Mouse (Mus musculus) CH12F3 (cell line): ENCODE results near the gene Plch2.

Source experiments
- in situ Hi-C: fragments of 300-500 bp; cut with MboI; formaldehyde crosslinking; loops from 2 replicates; pipeline ENCODE4 v1.14.3; 2020; ENCODE audit warnings: low sequenced_read_pairs

Gene Plch2

DNA sequence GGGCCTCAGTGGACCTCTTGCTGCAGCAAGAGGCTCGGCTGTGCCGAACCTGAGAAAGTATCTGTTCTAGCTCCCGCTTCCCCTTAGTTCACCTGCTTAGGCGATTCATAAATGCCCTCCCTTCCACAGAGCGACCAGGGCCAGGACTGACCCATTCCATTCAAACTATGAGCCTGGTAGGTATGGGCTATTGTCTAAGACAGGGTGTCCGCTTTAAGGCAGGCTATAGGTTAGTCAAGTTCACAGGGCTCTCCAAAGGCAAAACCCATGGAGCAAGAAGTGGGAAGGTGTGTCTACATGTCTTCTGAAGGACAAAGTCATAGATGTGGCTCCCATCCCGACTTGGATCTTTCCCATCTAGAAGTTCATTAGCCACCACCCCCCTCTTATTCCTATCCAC, 93.9 kb downstream of the Plch2 start:
- in situ Hi-C loops: loop anchor here (25.0 kb wide), 1 partner anchor 100 kb away; the partner anchor contains the start of genes Pex10 and Plch2

DNA sequence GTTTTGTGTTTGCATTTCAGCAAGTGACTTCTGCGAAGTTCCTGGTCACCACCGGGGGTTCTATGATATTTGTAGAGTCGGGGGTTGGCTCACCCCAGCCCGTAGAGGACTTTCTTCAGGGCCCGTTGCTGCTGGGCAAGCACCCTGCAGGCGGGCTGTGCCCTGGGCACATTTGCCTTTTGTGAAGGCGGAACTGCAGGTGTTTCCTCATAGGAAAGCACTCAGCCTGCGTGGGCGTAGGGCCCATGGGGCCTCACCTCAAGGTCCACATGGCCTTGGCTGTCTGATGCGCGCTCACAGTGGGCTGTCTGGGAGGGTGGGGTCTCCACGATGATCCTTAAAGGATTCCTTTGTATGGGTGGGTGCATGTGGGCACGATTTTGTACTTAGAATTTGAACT, 94.7 kb downstream of the Plch2 start:
- in situ Hi-C loops: loop anchor here (25.0 kb wide), 1 partner anchor 100 kb away; the partner anchor contains the start of genes Pex10 and Plch2

DNA sequence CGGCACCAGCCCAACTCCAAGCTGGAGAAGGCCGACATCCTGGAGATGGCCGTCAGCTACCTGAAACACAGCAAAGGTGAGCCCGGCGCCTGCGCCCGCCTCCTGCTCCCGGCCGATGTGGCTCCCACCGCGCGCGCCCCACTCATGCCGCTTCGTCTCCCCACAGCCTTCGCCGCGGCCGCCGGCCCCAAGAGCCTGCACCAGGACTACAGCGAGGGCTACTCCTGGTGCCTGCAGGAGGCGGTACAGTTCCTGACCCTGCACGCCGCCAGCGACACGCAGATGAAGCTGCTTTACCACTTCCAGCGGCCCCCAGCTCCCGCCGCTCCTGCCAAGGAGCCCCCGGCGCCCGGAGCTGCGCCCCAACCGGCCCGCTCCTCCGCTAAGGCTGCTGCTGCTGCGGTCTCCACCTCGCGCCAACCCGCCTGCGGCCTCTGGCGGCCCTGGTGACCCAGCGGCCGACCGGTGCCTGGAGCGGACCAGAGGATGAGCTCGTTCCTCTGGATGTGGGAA, 95.3 kb downstream of the Plch2 start:
- in situ Hi-C loops: loop anchor here (25.0 kb wide), 1 partner anchor 101 kb away; the partner anchor contains the start of genes Pex10 and Plch2

DNA sequence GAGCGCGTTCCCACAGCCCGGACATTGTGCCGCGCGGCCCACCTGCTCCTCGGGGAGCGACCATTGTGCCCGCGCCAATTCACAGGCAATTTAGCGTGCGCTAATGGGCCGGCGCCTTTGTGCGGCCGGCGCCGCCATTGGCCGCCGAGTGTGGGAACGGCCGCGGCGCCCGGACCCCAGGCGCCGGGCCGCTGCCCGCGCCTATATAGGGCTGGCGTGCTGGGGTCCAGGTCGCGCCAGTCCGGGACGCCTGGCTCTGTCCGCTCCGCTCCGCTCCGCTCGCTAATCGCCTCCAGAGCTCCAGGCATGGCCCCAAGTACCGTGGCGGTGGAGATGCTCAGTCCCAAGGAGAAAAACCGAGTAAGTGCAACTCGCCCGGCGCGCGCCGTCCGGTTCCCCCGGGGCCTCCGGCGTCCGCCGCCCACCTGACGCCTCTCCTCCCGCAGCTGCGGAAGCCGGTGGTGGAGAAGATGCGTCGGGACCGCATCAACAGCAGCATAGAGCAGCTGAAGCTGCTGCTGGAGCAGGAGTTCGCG, 95.8 kb downstream of the Plch2 start, which contains the start of gene Hes5:
TSS of gene Hes5 (plus strand) at position 234 of the 536 bp plus-strand sequence.
- in situ Hi-C loops: loop anchor here (25.0 kb wide), 1 partner anchor 102 kb away; the partner anchor contains the start of genes Pex10 and Plch2

DNA sequence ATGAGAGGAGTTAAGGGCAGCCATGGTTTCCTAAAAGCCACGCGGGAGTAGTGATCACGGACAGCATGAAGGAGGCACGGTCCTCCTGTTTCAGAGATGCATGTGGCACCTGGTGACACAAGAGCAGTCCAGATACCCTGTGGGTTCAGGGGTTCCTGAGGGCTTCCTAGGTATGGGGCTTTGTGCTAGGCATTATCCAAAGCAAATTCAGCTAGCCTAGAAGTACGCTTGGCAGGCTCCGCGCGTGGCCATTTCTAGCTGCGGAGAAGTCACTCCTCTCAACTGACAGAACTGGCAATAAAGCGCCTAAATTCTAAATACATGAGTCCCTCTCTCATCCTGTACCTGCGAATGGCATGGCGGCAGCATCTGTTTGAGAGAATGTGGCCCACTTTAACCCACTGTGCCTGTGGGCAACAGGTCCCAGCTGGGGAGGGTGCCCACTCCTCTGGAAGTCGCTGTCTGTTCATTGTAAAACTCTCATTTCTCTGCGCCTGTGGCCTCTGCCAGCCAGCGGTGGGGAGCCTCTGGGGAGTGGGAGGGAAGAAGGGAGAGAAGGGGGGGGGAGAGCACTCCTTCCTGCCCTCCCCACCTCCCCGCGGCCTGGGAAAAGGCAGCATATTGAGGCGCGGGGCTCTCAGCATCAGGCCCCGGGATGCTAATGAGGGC, 96.4 kb downstream of the Plch2 start:
- in situ Hi-C loops: loop anchor here (25.0 kb wide), 1 partner anchor 102 kb away; the partner anchor contains the start of genes Pex10 and Plch2

DNA sequence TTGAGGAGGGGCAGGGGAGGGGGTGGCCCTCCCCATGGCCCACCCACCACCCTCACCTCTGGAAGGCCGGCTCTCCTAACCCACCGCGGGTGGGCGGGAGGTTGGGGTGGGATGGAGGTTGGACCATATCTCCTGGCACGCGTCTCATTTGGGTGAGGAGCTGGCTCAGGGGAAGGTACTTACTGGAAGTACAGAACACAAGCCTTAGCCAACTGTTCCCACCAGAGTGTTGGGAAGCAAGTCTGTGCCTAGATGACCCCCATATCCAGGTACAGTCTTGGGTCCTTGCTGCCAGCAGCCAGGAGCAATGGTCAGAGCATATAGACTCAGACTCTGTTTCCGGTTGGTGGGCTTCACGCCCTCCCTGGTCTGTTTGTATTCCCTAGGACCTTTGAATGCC, 98.0 kb downstream of the Plch2 start:
- in situ Hi-C loops: loop anchor here (25.0 kb wide), 1 partner anchor 104 kb away; the partner anchor contains the start of genes Pex10 and Plch2

DNA sequence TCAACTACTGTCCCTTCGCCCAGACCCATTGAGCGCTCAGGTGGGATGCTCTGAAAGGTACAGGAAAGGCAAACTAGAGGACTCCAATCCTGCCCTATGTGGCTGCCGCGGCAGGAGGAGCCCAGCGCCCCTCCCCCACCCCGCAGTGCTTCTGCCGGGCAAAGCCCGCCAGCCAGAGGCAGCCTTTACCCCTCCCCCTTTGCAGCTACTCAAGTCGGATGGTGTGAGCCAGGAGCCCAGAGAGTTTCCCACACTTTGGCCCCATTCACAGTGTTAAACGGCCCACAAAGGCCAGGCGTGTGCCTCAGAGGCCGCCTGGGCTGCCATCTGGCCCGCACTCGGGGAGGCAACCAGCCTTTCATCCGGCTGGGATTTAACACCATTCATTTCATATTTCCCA, 98.4 kb downstream of the Plch2 start:
- in situ Hi-C loops: loop anchor here (25.0 kb wide), 1 partner anchor 104 kb away; the partner anchor contains the start of genes Pex10 and Plch2

DNA sequence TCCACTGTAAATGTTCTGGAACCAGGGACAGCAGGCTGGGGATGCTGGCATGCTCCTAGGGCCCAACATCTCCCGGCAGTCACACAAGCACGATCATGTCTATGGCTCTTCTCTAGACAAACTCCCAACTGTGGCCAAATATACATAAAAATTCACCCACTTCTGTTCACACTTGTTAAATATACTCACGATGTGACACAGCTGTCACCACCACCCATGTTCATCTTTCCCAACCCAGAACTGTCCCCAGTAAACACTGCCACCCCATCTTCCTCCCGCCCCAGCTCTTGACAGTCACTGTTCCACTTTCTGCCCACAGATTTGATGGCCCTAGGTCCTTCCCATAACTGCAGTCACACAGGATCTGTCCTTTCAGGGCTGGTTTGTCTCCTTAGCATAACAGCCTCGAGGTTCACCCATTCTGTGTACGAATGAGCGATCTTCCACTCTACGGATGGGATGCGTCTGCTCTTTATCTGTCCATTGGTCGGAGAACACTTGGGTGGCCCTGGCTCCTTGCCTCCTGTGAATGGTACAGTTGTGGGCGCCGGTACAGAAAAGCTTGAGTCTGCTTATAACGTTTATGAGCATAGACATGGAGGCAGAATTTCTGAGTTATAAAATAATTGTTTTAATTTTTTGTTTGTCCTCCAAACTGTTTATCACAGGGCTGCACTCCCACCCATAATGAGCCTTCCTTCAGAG, 99.1 kb downstream of the Plch2 start:
- in situ Hi-C loops: loop anchor here (25.0 kb wide), 1 partner anchor 105 kb away; the partner anchor contains the start of genes Pex10 and Plch2

DNA sequence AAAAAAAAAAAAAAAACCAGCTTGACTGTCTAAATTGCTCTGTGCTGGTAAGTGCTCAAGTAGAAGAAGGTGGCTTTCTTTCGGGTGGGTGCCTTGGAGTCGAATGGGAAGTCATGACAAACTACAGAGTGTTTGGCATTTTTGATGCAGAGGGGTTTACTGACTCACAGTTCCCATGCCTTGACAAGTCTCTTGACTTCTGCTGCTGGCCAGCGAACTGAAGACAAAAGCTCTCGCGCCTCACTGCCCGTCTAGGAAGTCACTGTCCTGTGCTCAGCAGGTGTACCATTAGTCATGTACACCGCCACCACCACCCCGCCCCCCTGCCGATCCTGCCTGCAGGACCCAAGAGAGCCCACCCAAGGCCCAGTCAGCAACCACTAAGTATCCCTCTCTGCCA, 100.0 kb downstream of the Plch2 start:
- in situ Hi-C loops: loop anchor here (25.0 kb wide), 1 partner anchor 106 kb away; the partner anchor contains the start of genes Pex10 and Plch2

DNA sequence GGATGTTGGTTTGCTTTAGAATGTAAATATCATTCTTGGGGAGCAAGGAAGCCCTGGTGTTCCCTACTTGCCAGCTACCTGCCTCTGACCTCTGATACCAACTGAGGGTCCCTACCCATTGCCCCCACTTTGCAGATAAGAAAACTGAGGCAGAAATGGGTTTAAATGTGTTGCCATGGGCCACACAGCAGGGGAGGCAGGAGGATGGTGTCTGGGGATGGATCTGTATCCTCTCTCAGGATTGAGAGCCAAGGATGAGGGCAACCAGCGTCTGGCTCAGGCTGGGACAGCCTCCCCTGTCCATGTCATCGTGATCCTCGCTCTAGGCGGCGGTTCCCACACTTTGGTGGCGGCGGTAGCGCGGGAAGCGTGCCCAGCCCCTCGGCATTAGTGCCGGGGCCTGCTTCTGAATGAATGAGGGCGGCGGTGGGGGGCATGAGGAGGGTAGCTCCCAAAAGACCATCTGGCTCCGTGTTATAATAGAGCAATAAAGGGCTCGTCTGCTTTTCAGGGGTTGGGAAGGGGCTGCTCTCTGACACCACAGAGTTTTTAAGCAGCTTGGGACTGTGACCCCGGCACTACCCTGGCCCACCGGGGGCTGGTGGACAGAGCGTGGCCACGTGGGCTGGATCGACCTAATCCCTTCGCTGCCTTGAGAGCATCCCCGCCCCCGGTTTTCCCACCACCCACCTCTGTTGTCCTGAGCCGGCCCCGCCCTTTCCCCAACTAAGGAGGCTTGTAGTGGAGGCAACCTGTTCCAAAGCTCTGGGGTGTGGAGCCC, 103.9 kb downstream of the Plch2 start:
- in situ Hi-C loops: loop anchor here (25.0 kb wide), 1 partner anchor 110 kb away; the partner anchor contains the start of genes Pex10 and Plch2

DNA sequence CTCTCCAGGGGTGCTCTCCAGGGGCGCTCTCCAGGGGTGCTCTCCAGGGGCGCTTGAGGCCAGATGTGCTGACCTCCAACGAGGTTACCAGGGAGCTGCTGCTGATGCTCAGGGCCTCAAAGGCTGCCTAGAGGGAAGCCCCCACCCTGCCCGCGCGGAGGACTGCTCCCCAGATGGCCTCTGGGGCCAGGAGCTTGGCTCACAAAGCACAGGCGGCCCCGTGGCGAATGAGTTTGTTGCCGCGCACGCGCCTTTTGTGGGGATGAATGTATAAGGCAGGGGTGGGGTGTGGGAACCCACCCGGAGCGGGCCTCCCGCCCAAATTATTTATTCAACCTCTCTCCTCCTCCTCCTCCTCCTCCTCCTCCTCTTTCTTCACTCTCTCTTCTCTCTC, 107.0 kb downstream of the Plch2 start:
- in situ Hi-C loops: no loop called here

DNA sequence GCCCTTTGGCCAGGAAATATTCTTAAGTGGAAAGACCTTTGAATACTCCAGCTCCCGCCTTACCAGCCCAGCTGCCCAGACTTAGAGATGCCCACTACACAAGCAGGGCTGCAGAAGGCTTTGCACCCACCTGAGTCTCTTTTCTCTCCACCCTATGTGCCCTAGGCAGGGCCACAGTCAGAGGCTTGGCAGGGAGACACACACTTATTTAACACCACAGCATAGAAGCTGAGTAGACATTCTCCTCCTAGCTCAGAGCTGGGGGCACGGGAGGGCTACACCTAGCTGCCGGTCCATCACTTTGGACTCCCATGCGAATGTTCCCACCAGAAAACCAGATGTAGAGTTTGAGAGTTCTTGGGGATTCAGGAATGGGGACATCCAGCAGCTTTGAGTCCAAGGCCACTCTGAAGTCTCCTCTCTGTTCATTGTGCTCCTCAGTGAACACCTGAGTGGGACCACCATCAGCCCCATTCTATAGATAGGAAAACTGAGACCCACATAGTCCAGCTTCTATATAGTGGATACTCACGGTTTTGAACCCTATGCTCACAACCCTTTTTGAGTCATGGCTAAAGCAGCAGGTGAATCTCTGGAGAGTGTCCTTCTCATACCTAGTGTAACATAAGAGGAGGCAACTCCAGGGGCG, 107.5 kb downstream of the Plch2 start:
- in situ Hi-C loops: no loop called here

DNA sequence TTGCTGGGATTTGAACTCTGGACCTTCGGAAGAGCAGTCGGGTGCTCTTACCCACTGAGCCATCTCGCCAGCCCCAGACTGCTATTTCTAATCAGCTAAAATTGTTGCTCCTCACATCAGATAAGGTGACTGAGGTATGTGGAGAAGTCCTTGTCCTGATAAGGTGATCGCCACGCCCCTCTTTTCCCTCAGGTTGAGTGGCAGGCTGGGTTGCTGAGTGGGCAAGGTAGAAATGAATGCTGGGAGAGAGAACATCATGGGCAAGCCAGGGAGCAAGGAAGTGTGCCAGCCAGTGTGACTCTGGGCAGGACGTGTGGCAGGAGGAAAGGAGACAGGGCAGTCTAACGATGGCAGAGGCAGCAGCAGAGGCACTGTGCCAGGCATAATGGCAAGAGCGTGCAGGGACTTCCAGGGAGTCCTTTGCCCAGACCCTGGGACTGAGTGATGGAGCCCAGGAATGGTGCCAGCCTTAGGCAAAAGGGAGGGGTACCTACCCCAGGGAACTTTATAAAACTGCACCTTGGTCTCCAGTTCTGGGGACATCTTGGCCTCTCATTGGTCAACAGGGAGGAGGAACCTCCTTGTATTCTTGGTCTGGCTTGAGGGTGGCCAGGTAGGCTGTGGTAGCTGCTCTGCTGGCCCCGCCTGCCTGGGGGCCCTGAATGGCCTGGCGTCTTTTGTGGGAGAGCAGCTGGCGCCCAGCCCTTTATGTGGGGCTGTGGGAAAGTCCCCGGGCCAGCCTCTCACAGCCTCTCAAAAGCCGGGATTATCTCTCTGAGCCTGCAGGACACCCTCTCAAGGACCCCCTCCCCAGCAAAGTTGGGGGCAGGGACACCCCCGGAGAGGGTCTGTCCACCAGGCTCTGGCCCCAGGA, 108.3 kb downstream of the Plch2 start:
- in situ Hi-C loops: no loop called here

DNA sequence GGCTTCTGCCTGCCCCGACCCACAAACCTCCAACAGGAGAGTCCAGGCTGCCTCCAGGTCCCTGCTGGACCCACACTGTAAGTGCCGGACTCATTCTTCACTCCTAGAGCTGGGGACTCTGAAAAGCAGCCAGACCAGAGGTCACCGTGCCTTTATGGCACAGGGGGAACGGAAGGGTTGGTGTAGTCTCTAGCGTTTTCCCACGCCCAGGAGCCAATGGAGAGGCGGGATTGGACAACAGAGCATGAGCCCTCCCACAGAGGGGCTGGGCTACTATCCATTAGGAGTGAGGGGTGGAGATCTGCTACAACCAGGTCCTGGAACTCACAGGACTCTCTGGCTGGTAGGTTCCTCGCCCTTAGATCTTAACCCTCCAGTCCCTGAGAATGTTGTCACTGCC, 110.3 kb downstream of the Plch2 start:
- in situ Hi-C loops: no loop called here

DNA sequence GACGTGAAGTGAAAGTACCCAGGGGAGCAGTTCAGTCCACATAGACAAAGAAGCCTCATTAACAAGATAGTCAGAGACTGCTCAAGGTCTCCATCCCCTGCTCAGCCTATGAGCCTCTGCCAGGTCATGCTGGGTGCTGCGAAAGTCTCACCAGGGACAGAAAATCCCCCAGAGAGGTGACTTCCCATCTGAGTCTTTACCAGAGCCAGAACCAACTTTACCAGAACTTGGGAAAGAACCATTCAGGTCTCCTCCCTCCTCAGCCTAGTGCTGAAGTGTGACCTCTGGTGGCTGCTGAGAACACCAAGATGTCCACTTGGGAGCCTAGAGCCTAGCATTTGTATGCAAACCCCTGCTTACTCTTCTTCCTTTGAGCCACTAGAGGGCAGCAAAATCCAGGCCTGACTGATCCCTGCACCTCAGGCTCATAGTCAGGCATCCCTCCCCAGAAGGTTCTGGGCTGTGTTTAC, 112.4 kb downstream of the Plch2 start:
- in situ Hi-C loops: no loop called here

DNA sequence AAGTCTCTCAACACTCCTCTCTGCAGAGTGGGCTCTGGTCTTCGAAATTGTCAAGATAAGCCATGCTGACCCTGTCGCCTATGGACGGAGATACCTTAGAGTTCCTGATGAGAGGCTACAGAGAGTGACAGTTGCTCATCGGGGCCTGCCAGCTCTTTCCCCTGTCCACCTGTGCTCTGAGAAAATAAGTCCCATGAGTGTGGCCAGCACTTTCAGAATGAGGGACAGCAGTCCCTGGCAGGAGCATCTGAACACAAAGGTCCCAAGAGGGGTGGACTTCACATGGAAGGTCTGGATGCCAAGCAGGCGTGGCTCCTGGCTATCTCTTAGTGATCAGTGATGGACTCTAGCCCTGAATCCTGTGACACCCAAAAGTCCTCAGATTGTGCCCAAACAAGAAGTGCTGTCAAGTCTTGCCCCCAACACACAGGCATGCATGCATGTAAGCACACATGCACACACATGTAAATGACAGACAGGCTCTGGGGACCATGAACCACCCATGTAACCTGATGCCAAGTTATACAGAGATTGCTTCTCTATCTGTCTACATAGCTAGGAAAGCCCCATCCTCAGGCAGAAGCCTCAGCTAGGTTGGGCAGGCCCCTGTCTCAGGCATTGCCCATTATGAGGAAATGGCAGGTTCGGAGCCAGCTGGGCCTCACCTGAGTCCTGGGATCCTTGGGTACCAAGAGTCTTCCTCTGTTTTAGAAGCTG, 113.1 kb downstream of the Plch2 start:
- in situ Hi-C loops: no loop called here

DNA sequence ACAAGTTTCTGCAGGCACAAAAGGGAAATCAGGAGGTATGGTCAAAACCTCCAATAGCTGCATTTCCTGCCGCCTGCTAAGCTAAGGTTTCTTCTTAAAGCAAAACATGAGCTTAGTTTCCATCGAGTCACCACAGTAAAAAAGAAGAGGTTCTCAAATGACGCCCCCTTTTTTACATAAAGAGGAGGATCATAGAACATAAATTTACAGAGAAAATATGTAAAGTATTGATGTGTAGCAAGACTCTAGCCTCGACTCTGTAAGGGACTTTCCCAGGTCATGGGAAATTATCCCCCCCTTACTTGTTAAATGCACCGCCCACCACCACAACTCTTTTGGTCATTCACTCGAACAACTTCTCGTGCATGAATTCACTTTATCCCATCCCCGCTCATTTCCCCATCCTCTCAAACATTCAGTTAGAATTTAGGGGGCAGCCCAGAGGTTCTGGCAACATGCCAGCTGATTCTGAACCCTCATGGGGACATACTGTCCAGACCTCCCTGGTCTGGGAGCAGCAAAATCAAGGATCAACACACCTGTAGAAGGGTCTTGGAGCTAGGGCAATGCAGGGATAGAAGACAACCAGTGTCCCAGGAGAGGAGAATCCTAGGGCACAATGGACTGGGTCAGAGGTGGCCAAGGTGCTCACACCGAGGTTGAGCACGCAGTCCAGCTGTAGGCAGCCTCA, 113.8 kb downstream of the Plch2 start:
- in situ Hi-C loops: no loop called here

DNA sequence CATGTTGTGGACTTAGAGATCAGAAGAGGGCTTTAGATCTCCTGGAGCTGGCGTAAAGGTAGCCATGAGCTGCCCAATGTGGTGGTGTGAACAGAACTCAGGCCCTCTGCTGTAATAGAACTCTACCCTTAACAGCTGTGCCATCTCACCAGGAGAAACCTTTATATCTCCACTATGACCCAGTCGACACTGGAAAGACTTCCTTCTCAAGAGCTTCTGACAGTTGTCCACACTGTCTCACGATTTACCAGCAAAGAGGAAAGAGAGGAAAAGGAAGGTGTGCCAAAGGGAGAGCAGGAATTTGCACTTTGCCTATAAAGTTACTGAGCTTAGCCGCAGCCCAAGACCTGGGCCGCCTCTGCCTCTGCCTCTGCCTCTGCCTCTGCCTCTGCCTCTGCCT, 114.8 kb downstream of the Plch2 start:
- in situ Hi-C loops: no loop called here
